Mouse (Mus musculus): ENCODE measurements at regions not wholly inside any gene's neighbourhood (a gene's known extent, or its start where the extent isn't known, plus 50 kb on each side); places are given as distances from the start of the nearest gene placed in this dataset.

DNA sequence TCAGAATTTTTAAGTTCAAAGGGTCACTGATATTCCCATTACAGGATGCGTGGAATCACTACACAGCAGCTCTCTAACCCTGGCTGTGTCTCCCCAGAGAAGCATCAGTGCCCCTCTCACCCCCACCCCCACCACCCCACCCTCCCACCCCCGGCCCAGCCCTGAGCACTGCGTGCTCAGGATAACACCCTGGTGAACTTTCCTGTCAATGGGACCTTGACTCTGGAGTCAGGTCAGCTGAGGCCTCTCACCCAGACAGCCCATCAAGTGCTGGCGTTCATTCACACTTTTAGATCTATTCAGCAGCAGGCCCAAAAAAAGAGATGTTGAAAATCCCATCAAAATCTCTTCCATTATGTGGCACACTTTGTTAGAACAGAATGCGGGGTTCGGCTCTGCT, 148.6 kb upstream of the Lef1 start:
- TF ChIP-seq CTCF (IDR thresholded peaks at IDR 0.05; ENCODE audit: low read depth, low read length): no peak
- TF ChIP-seq POLR2A (IDR thresholded peaks at IDR 0.05; ENCODE audit: borderline replicate concordance, low read depth, low read length): no peak
